12 mouse cellular contexts compared by ENCODE assay signal in genomic region chr11:29628476-29628875, GRCm38 (mm10).
"Had no signal": no experiment of that assay in that cellular context is flagged by ENCODE, and none has a peak within 500 bp of the region (broad histone marks: within the 10 kb centered on the region; RNA-seq: fewer than 3 reads in every experiment).

No protein-coding gene starts in this region.

- DNase-seq: left cerebral cortex, postnatal 4 days; liver; liver, embryonic 13.5 days; liver, postnatal 0 days; lung, adult 18-20 months; lung, adult 2 months; lung, embryonic 14.5 days; lung, postnatal 10 days; lung, postnatal 14 days; lung, postnatal 36 days; lung, postnatal 4 days; midbrain, embryonic 14.5 days had no signal
